Mouse (Mus musculus): ENCODE data around the gene Clta. TPM values are rescaled to one million over a fixed set of nuclear protein-coding genes. Genes with fewer than 3 reads are reported as not detected.

The Clta gene
- polyA plus RNA-seq (2012; rRNA removed; ENCODE audit: low replicate concordance) = 139 and 199 TPM in 2 replicates

GRCm38 (mm10) chr4:44004126-44004525 is at the start of gene Clta:
TSS of gene Clta (plus strand) at chr4:44004452.

GRCm38 (mm10) chr4:43957292-43957845 is 46.9 kb upstream of the Clta start, which contains the start of gene Glipr2:
TSS of gene Glipr2 (plus strand) at chr4:43957401.

GRCm38 (mm10) chr4:43983181-43983580 is 21.1 kb upstream of the Clta start, which contains the start of gene Ccin:
TSS of gene Ccin (plus strand) at chr4:43983483.

Other genes with a start within 250 kb of the Clta start
- 0.13 TPM in 1 of 2 replicates, not detected in the other for gene Olfr159, start 233.4 kb upstream of the Clta start, polyA plus RNA-seq (2012; rRNA removed; ENCODE audit: low replicate concordance)
- gene Olfr156, start 180.6 kb upstream of the Clta start, polyA plus RNA-seq (2012; rRNA removed; ENCODE audit: low replicate concordance) = not detected in 2 replicates
- 0.04 TPM in 1 of 2 replicates, not detected in the other for gene Olfr157, start 164.3 kb upstream of the Clta start, polyA plus RNA-seq (2012; rRNA removed; ENCODE audit: low replicate concordance)
- not detected in 2 replicates for gene Olfr155, start 152.9 kb upstream of the Clta start, polyA plus RNA-seq (2012; rRNA removed; ENCODE audit: low replicate concordance)
- gene Reck, start 128.9 kb upstream of the Clta start, polyA plus RNA-seq (2012; rRNA removed; ENCODE audit: low replicate concordance) = 8.0 and 33.4 TPM in 2 replicates
- gene Glipr2, start 47.1 kb upstream of the Clta start, polyA plus RNA-seq (2012; rRNA removed; ENCODE audit: low replicate concordance) = 14.6 and 29.1 TPM in 2 replicates
- gene Ccin, start 21.0 kb upstream of the Clta start, polyA plus RNA-seq (2012; rRNA removed; ENCODE audit: low replicate concordance) = 0.11 and 0.22 TPM in 2 replicates
- 27.7 and 29.1 TPM in 2 replicates for gene Gne, start 79.7 kb downstream of the Clta start, polyA plus RNA-seq (2012; rRNA removed; ENCODE audit: low replicate concordance)
- gene Rnf38, start 229.3 kb downstream of the Clta start, polyA plus RNA-seq (2012; rRNA removed; ENCODE audit: low replicate concordance) = 85.9 and 140 TPM in 2 replicates